Mouse (Mus musculus): Measurements from ENCODE around the gene Usf3. TPM values are rescaled to one million over a fixed set of nuclear protein-coding genes. Genes with fewer than 3 reads are reported as not detected.

Usf3 gene
- polyA plus RNA-seq, 1 experiment from 2014 or later = 2.8 TPM

GRCm38 (mm10) chr16:44182597-44182996, 9.6 kb downstream of the Usf3 start:
- 87% methylated on average over 1 of the region's 1 CpGs for WGBS
- Histone ChIP-seq H3K27ac (no peak overlapping the region), H3K4me1 (0 out of 2 replicates have a peak, but pooled peaks cover 5% of the 10 kb centered on the region), H3K36me3 (peaks cover 10% of the 10 kb centered on the region; the same call in 1 of the 2 replicates), H3K27me3 (ENCODE audit: insufficient read depth, poor library complexity, severe bottlenecking) (no peaks in the 10 kb centered on the region), H3K4me3 (no peak overlapping the region), H3K9me3 (no peaks in the 10 kb centered on the region)
- DNase-seq (ENCODE audit: low spot score) = no peak

- Histone ChIP-seq H3K36me3 (peaks cover 14% of the 10 kb centered on the region; the same call in 1 of the 2 replicates), H3K4me3 (no peak overlapping the region), H3K9me3 (peaks cover 3% of the 10 kb centered on the region; the same call in 1 of the 2 replicates), H3K4me1 (no peaks in the 10 kb centered on the region), H3K27me3 (ENCODE audit: insufficient read depth, poor library complexity, severe bottlenecking) (no peaks in the 10 kb centered on the region), H3K27ac (no peak overlapping the region)
- WGBS = 88% methylated on average over 3 of the region's 3 CpGs
- DNase-seq (ENCODE audit: low spot score) = no peak
These were observed 11.7 kb downstream of the Usf3 start for GRCm38 (mm10) chr16:44184769-44185168.

GRCm38 (mm10) chr16:44187172-44187571, 14.1 kb downstream of the Usf3 start:
- Histone ChIP-seq H3K27ac (no peak overlapping the region), H3K36me3 (peaks cover 11% of the 10 kb centered on the region; the same call in 1 of the 2 replicates), H3K4me3 (no peak overlapping the region), H3K4me1 (no peaks in the 10 kb centered on the region; the same call in 1 of the 2 replicates), H3K9me3 (peaks cover 3% of the 10 kb centered on the region; the same call in 1 of the 2 replicates), H3K27me3 (ENCODE audit: insufficient read depth, poor library complexity, severe bottlenecking) (no peaks in the 10 kb centered on the region)
- 95% methylated on average over 4 of the region's 4 CpGs for WGBS
- DNase-seq (ENCODE audit: low spot score) = no peak

- H3K4me1 ChIP-seq = peaks cover 5% of the 10 kb centered on the region; the same call in 1 of the 2 replicates
- 79% methylated on average over 3 of the region's 3 CpGs for WGBS
- no peak for DNase-seq (ENCODE audit: low spot score)
These were observed 15.7 kb downstream of the Usf3 start for GRCm38 (mm10) chr16:44188766-44189165.

GRCm38 (mm10) chr16:44190032-44190431, 17.0 kb downstream of the Usf3 start:
- Histone ChIP-seq H3K27ac (no peak overlapping the region), H3K27me3 (ENCODE audit: insufficient read depth, poor library complexity, severe bottlenecking) (no peaks in the 10 kb centered on the region), H3K4me3 (no peak overlapping the region), H3K4me1 (peaks cover 5% of the 10 kb centered on the region; the same call in 1 of the 2 replicates), H3K9me3 (peaks cover 3% of the 10 kb centered on the region; the same call in 1 of the 2 replicates), H3K36me3 (peaks cover 9% of the 10 kb centered on the region; the same call in 1 of the 2 replicates)
- 78% methylated on average over 6 of the region's 6 CpGs for WGBS
- no peak for DNase-seq (ENCODE audit: low spot score)

More at GRCm38 (mm10) chr16:44188766-44189165, 15.7 kb downstream of the Usf3 start:
- Histone ChIP-seq H3K9me3 (peaks cover 3% of the 10 kb centered on the region; the same call in 1 of the 2 replicates), H3K36me3 (peaks cover 9% of the 10 kb centered on the region; the same call in 1 of the 2 replicates), H3K27ac (no peak overlapping the region), H3K27me3 (ENCODE audit: insufficient read depth, poor library complexity, severe bottlenecking) (no peaks in the 10 kb centered on the region), H3K4me3 (no peak overlapping the region)

- Histone ChIP-seq H3K9me3 (peaks cover 3% of the 10 kb centered on the region; the same call in 1 of the 2 replicates), H3K27me3 (ENCODE audit: insufficient read depth, poor library complexity, severe bottlenecking) (no peaks in the 10 kb centered on the region), H3K4me3 (no peak overlapping the region), H3K27ac (no peak overlapping the region), H3K36me3 (peaks cover 9% of the 10 kb centered on the region; the same call in 1 of the 2 replicates), H3K4me1 (peaks cover 5% of the 10 kb centered on the region; the same call in 1 of the 2 replicates)
- no peak for DNase-seq (ENCODE audit: low spot score)
- 96% methylated on average over 2 of the region's 2 CpGs for WGBS
These were observed 17.9 kb downstream of the Usf3 start for GRCm38 (mm10) chr16:44190968-44191367.

- Histone ChIP-seq H3K27ac (no peak overlapping the region), H3K4me3 (no peak overlapping the region), H3K9me3 (no peaks in the 10 kb centered on the region), H3K4me1 (no peaks in the 10 kb centered on the region), H3K36me3 (peaks cover 41% of the 10 kb centered on the region), H3K27me3 (ENCODE audit: insufficient read depth, poor library complexity, severe bottlenecking) (no peaks in the 10 kb centered on the region)
- DNase-seq (ENCODE audit: low spot score) = no peak
- WGBS = 88% methylated on average over 14 of the region's 14 CpGs
These were observed 26.1 kb downstream of the Usf3 start for GRCm38 (mm10) chr16:44199066-44199703.

GRCm38 (mm10) chr16:44200146-44200545, 27.1 kb downstream of the Usf3 start:
- DNase-seq (ENCODE audit: low spot score) = no peak
- WGBS = 88% methylated on average over 4 of the region's 4 CpGs
- Histone ChIP-seq H3K27me3 (ENCODE audit: insufficient read depth, poor library complexity, severe bottlenecking) (no peaks in the 10 kb centered on the region), H3K4me3 (no peak overlapping the region), H3K9me3 (no peaks in the 10 kb centered on the region), H3K4me1 (no peaks in the 10 kb centered on the region), H3K36me3 (peaks cover 43% of the 10 kb centered on the region), H3K27ac (no peak overlapping the region)

GRCm38 (mm10) chr16:44204331-44204730, 31.3 kb downstream of the Usf3 start:
- no peaks in the 10 kb centered on the region for H3K9me3 ChIP-seq
- H3K36me3 ChIP-seq = peaks cover 65% of the 10 kb centered on the region
- no peaks in the 10 kb centered on the region for H3K27me3 ChIP-seq (ENCODE audit: insufficient read depth, poor library complexity, severe bottlenecking)
- H3K4me1 ChIP-seq = no peaks in the 10 kb centered on the region
- H3K4me3 ChIP-seq = no peak overlapping the region
- no peak overlapping the region for H3K27ac ChIP-seq
- no peak for DNase-seq (ENCODE audit: low spot score)
- 84% methylated on average over 6 of the region's 6 CpGs for WGBS

GRCm38 (mm10) chr16:44205973-44206372, 32.9 kb downstream of the Usf3 start:
- Histone ChIP-seq H3K27me3 (ENCODE audit: insufficient read depth, poor library complexity, severe bottlenecking) (no peaks in the 10 kb centered on the region), H3K9me3 (no peaks in the 10 kb centered on the region), H3K36me3 (peaks cover 63% of the 10 kb centered on the region), H3K4me3 (no peak overlapping the region), H3K4me1 (no peaks in the 10 kb centered on the region), H3K27ac (no peak overlapping the region)
- WGBS = 92% methylated on average over 8 of the region's 8 CpGs
- no peak for DNase-seq (ENCODE audit: low spot score)

GRCm38 (mm10) chr16:44210156-44211053, 37.4 kb downstream of the Usf3 start:
- Histone ChIP-seq H3K27ac (no peak overlapping the region), H3K27me3 (ENCODE audit: insufficient read depth, poor library complexity, severe bottlenecking) (no peaks in the 10 kb centered on the region), H3K36me3 (peaks cover 73% of the 10 kb centered on the region), H3K9me3 (no peaks in the 10 kb centered on the region), H3K4me3 (no peak overlapping the region), H3K4me1 (no peaks in the 10 kb centered on the region)
- DNase-seq (ENCODE audit: low spot score) = no peak
- WGBS = 75% methylated on average over 10 of the region's 10 CpGs

GRCm38 (mm10) chr16:44211054-44211414, 38.0 kb downstream of the Usf3 start:
- Histone ChIP-seq H3K27me3 (ENCODE audit: insufficient read depth, poor library complexity, severe bottlenecking) (no peaks in the 10 kb centered on the region), H3K27ac (no peak overlapping the region), H3K4me3 (no peak overlapping the region), H3K4me1 (no peaks in the 10 kb centered on the region), H3K36me3 (peaks cover 74% of the 10 kb centered on the region), H3K9me3 (no peaks in the 10 kb centered on the region)
- WGBS = 86% methylated on average over 1 of the region's 1 CpGs
- no peak for DNase-seq (ENCODE audit: low spot score)

- H3K9me3 ChIP-seq = no peaks in the 10 kb centered on the region
- DNase-seq (ENCODE audit: low spot score) = no peak
- H3K27ac ChIP-seq = no peak overlapping the region
- WGBS = 89% methylated on average over 7 of the region's 7 CpGs
- H3K4me1 ChIP-seq = peaks cover 6% of the 10 kb centered on the region; the same call in 1 of the 2 replicates
- H3K36me3 ChIP-seq = peaks cover 82% of the 10 kb centered on the region
- H3K27me3 ChIP-seq (ENCODE audit: insufficient read depth, poor library complexity, severe bottlenecking) = no peaks in the 10 kb centered on the region
- no peak overlapping the region for H3K4me3 ChIP-seq
These were observed 39.7 kb downstream of the Usf3 start for GRCm38 (mm10) chr16:44212703-44213102.
